Mouse (Mus musculus) testis, postnatal 10 days (tissue): ENCODE measurements around the gene Sirt6.
A peak's percentile ranks its signal among the peaks of the same experiment; 100 is the strongest.

ENCODE experiments used
- DNase-seq: peaks from one replicate; pipeline ENCODE4 v3.0.0; 2021; ENCODE audit warnings: low spot score

The Sirt6 gene

DNA sequence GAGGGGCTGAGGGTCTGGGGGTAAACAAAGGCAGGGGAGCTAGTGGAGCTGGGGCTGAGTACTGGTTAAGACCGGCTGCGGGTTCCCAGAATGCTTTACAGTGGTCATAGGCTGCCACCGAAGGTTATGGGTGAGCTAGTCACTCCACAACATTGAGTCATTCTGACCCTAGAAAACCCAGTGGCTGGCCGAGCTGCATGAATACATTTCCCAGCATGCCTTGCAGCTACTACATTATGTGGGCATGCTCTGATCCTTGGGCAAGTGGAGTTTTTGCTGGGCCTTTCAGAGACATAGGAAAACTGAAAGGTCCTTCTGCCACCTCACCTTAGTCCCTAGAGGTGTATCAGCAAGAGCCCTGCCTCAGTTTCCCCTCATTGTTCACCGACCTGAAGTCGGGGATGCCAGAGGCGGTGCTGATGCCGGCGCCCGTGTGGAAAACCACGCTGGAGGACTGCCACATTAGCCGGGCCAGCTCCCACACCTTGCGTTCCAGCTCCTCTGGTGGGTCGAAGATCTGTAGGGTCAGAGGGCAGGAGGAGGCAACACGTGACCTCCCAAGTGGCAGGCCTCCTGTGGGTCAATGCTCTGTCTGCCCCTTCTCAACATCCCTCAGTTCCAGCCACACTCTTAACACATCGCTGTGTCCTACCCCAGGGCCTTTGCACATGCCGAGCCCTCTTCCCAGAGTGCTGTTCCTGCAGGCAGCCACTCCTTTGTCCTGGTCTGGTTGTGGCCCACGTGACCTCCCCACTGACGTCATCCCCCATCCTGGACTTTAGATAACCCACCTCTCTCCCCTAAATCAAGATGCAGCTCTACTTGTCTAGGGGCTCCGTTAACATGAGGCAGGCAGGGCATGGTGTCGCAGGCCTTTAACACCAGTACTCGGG is 1.2 kb downstream of the Sirt6 start:
- DNase-seq, result peak; percentile 66

DNA sequence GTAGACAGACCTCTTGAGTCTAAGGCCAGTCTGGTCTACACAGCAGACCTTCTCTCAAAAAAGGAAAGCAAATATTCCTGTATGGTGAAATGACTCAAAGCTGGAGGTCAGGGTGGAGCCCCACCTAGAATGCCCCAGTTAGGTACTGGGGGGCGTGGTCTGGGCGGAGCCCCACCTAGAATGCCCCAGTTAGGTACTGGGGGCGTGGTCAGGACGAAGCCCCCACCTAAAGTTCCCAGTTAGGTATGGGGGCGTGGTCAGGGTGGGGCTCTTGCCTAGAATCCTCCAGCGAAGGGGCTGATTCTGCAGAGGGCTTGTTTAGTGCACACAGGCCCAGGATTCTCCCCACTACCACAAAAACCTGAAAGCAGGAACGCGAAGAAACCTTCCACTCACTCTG is 4.2 kb downstream of the Sirt6 start:
- no peak for DNase-seq

DNA sequence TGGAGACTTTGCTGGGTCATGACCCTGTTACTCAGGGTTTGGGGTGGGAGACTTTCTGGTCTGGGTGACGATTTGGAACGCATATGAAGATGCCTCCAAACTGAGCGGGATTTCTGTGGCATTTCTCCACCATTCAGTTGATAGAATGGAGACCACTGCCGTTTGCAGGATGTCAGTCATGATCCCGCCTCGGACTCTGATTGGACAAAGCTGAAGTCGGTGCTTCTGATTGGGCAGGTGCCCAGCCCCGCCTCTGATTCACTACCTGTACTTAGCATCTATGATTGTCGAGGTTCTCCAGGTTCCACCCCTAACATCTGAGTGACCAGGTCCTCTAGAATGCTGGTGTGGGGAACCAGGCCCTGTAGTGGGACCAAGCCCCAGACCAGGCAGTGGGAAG is 6.8 kb downstream of the Sirt6 start:
- no peak for DNase-seq

DNA sequence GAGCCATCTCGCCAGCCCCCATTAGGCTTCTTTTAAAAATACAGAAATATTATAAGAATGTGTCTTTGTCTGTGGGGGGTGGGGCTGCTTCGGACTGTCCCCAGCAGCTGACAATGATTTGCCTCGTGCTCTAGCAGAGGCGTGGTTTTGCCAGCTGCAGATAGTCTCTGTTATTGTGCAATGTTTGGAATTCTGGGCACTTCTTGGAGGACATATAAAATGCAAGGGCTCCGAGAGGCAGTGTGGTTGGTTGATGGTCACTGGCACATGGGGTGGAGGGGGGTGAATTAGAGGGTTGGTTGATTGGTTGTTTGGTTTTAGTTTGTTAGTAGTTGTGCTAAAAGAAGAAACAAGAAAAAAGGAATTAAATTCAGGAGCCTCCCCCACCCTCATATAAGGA is 7.6 kb downstream of the Sirt6 start:
- no peak for DNase-seq

DNA sequence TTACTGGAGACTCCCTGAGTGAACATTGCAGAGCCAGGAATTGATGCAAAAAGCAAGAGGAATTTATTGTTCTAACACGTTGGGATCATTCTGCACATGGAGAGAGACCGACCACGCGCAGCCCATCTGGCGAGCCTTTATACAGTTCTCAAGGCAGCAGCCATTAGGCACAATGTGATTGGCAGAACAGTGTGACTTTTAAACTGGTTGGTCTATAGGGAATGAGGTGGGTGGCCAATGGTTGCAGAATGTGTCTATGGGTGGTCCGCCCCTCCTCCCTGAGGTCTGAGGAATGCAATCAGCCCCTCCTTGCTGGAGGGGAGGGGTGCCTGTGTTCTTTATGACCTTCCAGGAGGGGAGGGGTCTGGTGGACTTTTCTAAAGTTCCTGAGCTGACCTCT is 12.1 kb downstream of the Sirt6 start:
- DNase-seq, result no peak

DNA sequence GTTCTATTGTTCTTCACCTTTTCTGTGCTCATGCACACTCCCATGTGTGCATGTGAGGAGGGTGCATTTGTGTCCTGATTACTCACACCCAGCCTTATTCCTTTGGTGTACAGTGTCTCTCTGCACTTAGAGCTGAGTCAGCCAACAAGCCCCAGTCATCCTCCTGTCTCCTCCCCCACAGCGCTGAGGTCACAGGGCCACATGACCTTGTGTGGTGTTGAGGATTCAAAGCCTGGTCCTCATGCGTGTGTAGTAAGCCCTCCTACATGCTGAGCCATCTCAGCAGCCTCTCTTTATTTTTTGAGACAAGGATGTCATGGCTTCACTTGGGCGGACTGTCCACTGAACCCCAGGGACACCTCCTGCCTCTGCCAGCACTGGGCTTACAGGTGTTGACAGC is 14.8 kb downstream of the Sirt6 start:
- no peak for DNase-seq

DNA sequence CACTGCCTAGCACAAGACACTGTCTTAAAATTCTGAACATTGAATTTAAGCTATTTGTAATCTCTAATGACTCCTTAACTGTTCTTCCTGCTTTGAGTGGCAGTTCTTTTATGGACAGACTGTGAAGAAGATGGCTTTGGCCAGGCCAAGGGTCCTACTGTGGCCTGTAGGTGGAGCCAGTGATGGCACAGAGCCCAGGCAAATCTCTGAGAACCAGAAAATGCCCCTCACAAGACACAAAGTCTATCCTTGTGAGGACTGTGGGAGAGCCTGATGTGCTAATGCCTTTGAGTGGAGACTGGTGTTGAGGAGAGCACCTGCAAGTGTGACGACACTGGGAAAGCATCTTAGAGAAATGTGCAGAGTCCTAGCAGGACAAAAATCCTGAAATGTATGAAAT is 19.3 kb downstream of the Sirt6 start:
- DNase-seq, result no peak

DNA sequence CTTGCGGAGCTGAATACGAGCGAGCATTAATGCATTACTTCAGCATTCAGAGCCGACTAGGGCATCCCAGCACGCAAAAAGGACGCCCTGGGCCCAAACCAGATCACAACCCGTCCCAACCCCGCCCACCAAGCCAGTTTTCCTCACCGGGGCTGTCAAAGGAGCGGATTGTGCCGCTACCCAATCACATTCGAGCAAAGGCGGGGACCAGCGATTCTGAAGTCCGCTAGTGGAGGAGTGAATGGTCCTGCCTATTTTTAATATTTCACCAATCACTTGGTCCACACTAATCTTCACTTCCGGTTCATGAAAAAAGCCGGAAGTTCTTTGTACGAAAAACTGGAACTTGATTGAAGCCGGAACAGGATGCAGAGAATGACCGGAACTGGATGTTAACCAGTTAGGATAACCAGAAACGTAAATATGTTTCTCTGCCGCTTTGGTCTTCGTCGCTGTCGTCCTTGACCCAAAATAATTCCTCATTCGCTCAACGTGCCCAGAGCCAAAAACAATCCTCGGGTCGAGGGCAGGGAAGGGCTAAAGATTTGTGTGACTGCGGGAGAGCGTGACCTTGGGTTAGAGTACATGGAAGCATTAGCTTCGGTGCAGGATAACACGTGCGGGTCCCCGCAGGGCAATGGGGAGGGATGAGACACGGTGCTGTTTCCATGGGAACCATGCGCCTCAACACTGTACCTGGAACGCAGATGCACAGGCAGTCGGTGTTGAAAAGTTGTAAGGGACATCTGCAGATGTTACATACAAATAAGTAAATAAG is 21.4 kb downstream of the Sirt6 start, which contains the start of gene BC025920:
Gene BC025920, plus strand, starts transcription at position 297 of the 778 bp plus-strand sequence.
- peak; percentile 95 for DNase-seq

DNA sequence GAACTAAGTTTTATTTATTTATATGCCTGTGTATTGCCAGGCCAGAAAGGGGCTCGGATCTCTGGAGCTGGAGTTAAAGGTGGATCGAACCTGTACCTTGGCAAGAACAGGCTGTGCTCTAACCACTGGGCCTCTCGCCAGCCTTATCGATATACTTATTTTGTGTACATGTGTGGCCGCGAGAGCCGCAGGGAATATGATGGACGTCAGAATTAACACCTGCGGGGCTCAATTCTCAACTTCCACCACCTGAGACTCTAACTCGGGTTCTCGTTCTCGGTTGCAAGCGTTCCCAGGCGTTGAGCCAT is 22.0 kb downstream of the Sirt6 start:
- peak; percentile 77 for DNase-seq

DNA sequence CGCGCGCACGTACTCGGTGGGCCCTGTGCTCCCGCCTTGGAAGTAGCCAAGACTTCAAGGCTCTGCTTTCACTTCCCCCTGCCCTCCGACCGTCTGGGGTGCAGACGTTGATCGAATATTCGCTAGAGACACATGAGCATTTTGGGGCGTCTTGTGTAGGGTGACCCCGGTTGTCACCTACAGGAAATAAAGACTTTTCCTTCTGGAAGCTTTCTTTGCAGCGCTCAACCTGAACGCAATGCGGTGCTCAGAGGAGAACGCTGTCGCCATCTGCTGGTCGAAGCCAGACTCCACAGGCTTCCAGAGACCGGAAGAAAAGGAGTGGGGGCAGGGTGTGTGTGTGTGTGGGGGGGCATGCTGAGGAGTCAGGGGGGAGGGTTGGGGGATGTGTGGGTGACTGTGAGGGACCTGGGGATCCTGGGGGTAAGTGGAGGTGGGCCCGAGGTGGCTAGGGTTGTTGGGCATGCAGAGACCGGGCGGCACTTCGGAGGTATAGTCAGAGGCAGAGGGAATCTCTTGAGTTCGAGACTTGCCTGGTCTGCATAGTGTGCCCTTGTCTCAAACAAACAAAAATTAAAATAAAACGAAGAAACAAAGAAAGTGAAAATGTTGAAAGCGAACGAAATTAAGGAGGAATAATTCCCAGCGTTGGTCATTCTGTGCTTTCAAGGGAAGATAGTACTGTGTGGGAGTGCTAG is 22.5 kb downstream of the Sirt6 start:
- peak; percentile 92 for DNase-seq

DNA sequence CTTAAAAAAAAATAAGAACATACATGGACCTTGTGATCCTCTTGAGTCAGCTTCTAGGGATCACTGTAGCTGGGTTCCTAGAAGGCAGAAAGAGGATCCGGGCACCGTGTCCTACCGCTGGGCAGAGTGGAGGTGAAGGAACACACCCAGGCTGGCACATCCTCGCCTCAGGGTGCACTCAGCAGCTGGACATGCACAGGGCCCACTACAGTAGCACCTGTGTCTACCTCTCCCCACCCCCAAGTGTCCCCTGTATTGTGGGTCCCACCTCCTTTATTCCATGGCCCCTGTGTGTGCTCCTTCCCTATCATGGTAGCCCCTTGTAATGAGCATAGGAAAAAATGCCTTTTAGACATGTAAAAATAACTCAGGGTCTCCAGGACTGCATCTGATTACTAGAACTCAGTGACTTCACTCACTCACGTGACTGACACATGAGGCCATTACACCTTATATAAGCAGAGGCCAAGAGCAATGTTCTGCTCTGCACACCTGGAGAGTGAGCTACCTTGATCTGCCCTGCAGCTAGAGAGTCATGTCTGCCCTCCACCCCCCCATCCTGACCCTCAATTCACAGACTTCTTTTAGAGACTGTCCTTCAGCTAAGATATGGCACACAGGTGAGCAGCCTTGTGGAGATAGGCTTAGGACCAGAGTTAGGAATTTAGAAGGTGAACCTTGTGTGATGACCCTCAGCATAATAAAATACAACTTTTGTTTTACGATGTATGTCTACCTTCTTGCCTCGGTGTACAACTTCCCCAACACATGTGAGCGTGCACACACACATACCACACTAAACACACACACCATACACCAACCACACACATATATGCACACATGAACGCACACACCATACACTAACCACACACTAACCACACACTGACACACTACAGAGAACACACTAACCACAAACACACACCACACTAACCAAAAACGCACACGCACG is 23.3 kb downstream of the Sirt6 start:
- no peak for DNase-seq

DNA sequence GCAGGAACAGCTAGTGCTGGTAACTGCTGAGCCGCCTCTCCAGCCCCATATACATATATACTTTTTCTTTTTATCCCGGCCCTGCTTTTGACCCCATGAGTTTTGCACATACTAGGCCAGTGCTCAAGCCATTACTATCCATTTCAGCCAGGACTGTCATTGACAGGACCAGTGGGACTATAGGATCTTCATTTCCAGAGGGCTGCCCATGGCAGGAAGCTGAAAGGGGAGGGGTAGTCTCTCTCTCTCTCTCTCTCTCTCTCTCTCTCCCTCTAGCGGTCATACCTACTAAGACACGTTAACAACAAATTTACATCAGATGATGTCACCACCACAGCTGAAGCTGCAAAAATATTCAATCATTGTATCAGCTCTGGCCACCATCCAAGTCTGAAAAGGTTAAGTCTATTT is 24.9 kb downstream of the Sirt6 start:
- no peak for DNase-seq

DNA sequence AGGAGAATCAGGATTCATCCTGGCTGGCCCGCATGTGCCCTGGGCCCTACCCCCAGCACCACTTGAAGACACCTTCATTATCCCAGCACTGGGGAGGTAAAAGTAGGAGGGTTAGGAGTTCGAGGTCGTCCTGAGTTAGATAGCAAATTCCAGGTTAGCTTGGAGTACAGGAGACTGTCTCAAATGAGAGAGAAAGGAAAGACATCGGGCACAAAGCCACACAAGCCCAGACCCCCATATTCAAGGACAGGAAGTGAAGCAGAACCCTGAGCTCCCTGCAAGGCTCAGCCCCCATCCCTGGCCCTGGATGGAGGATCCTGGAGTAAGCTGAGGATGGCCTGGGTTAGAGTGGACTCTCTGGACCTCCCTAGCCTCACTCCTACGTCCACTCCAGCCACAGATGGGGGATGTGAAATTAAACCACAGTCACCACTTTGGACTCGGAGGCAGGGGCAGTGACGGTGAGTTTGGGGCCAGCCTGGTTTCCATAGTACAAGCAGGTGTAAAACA is 26.1 kb downstream of the Sirt6 start:
- DNase-seq, result no peak

DNA sequence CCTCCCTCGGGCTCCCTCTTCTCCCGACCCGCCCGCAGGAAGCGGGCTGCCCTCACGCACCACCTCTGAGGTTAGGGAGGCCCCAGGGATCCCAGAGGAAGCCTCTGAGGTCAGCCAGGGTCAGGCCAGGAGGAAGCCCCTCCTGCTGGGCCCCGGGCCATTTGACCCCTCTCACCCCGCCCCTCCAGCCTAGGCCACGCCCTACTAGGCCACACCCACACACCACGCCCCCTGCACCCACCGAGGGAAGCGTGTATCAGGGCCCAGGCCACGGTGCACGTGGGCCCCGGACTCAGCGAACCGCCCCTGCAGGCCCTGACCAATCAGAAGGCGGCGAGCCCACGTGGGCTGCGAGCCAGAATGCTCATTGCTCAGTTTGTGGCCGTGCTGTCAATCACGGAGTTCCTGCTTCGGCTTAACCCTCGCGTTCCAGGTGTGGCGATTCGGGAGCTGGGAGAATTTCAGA is 26.8 kb downstream of the Sirt6 start, which contains the start of gene Tle6:
Gene Tle6, minus strand, starts transcription at position 336 of the 466 bp plus-strand sequence.
- peak; percentile 98 for DNase-seq

DNA sequence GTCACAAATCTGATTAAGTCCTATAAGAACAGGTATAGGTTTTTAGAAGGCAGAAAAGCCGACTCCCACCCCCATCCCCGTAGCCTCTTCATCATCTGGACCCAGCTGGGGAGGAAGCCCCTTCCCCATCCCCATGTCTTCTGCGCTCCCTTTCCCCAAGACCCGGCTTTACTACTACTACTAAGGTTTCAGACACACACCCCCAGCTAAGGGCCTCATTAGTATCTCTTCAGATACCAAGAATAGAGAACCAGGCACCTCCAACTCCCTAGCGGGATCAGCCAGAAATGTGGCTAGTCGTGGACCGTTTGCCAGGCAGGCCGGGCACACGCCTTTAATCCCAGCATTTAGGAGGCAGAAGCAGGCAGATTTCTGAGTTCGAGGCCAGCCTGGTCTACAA is 27.5 kb downstream of the Sirt6 start:
- DNase-seq, result no peak

DNA sequence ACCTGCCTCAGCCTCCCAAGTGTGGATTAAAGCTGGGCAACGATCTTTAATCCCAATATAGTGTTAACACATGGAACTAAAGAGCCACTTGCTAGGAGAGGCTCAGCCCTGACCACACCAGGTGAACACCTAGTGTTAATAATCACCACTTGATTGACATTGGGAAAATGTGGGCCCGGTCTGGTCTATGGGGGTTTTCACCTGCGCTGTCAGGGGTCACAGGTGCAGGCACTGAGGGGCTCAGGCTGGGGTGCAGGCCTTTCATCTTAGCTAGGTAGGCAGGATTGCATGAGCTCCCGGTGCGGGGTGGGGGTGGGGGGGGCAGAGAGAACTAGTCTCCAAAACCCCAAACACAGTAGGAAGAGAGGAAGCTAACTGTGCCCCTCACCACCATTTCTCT is 28.0 kb downstream of the Sirt6 start:
- no peak for DNase-seq

DNA sequence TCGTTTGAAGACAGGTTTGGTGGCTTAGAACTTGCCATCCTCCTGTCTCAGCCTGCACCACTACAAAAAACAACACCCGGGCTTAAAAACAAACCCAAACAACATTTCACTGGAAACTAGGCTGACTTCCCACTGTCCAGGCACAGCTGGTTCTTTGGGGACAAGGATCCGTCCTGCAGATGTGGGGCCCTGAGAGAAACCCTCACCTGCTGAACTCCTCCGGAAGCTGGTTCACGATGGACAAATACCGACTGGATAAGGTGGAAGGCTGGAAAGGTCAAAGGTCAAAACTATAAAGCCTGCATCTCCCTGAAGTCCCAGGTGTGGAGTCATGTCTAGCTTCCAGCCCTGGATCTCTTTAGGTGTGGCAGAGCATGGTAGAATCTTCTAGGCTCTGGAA is 28.7 kb downstream of the Sirt6 start:
- no peak for DNase-seq

DNA sequence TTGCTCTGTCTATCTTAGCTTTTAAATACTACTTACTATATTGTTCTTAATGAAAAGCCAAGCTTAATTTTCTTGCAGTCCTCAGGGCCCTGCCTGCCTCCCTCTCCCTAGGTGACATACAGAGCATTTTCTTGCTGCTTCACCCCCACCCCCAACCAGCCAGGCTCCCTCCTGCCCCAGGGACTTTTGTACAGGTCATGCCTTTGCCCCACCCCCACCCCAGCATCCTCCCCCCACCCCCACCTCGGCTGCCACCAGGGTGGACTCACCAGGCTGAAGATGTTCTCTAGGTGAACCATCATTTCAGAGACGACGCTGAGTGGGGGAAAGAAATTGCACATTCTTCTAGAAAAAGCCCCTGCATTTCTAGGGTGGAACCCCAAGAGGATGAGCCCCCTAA is 29.3 kb downstream of the Sirt6 start:
- no peak for DNase-seq

DNA sequence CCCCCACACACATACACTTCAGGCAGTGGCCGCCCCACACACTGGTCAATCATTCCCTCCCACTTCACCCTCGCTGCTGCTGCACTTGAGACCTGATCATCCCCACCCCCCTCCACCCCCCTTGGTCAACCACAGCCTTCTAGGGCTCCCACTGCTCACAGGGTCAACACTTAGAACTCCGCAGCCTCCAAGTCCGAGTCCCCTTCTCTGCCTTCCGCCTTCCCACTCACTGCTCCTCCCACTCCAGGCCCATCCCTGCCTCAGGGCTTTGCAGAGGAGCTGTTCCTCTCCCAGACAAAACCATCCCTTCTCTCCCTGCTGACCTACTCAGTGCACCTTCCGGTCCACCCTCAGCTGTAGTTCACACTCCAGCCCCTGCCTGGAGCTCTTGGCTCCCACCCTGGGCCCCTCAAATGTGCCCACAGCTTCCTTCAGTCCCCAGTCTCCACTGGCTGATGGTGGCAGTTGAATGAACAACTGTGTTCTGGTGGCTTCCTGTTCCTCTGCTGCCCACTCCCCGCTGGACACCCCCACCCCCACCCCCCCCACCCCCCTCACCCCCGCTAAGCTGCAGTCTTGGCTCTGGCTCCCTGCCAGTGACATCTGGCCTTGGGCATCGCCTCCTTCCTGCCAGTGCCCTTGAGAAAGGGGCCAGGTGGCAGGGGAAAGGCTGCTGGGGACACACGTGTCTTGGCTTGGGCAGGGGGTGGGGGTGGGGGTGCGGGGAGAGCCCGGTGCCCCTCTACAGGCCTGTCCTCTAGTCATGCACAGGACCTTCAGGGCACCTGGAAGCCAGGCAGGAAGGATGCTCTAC is 30.3 kb downstream of the Sirt6 start:
- peak; percentile 77 for DNase-seq

DNA sequence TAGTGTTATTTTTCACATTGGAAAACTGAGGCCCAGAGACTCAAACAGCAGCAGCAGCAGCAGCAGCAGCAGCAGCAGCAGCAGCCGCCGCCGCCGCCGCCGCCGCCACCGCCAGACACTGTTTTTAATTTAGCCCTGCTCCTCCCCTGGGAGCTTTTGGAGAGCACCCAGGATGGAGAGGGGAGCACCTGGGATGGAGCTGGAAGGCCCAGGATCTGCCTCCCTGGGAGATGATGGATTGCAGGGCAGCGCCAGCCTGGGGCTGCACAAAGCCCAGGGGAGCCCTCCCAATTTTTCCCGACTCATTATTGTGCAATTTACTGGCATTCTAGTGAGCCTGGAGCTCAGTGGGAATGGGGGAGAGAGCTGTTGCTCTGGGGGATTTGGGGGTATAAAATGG is 31.0 kb downstream of the Sirt6 start:
- DNase-seq, result no peak
